Mouse (Mus musculus): ENCODE measurements around the gene Capn2.

Gene Capn2

GRCm38 (mm10) chr1:182502491-182503050, 14.8 kb downstream of the Capn2 start:
- CTCF ChIA-PET, result no interaction called here

DNA sequence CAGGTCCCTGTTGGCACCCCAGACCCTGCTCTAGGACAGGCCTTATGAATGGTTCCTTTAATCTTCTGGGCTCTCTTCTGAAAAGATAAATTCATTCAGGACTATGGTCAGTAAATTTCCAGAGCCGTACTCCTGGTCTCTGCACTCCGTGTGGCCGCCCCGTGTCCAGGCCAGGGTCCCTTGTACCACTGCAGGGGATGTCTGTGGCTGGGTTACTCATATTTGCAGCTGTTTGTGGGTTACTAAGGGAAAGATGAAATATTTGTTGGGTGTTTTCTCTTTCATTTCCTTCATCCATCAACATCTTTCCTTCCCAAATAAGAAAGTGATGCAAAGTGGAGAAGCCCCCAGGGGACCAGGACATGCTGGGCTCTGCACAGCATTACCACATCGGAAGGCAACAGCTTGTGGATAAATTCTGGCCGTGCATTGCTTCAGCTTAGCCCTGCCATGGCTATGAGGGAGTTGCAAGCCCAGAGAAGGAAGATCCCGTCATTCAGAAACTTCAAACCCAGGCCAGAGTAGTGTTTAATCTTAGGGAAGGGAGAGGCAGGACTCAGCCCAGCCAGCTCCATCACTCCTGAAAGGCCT, 15.5 kb downstream of the Capn2 start:
- CTCF ChIA-PET, result no interaction called here

DNA sequence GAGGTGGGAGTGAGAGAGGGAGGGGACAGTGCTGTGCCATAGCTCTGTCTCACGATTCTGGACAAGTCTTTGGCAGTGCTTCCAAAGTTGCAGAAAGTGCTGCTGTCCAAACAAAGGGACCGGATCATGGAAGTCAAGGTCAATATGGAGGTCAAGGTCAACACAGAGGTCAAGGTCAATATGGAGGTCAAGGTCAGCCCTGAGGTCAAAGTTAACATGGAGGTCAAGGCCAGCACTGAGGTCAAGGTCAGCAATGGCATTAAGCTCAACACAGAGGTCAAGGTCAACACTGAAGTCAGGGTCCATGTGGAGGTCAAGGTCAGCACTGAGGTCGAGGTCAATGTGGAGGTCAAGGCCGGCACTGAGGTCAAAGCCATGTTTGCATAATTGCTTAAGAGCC, 16.6 kb downstream of the Capn2 start:
- CTCF ChIA-PET, result no interaction called here

DNA sequence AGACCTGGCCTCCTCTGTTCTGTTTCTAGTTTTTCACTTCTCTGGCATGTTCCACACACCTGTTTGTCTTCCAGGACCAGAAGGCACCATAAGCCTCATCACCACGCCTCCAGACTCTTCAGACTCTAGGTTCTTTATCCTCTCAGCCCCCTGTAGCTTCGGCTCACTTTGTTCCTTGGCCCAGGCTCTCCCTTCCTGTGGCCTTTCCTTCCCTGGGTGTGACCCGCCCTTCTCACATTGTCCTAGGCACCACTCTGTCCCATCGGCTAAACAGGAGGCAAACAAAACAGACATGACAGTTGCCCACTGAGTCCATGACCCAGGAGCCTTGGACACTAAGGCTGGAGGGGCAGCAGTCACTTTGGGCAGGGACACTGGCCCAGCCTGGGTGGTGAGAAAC, 17.2 kb downstream of the Capn2 start:
- CTCF ChIA-PET, result no interaction called here

- CTCF ChIA-PET, result no interaction called here
Observed at GRCm38 (mm10) chr1:182499443-182500089, 17.8 kb downstream of the Capn2 start.

- CTCF ChIA-PET, result no interaction called here
Observed at GRCm38 (mm10) chr1:182497736-182498135, 19.7 kb downstream of the Capn2 start.

GRCm38 (mm10) chr1:182496685-182497084, 20.7 kb downstream of the Capn2 start:
- CTCF ChIA-PET, result no interaction called here

GRCm38 (mm10) chr1:182494285-182495145, 22.9 kb downstream of the Capn2 start:
- CTCF ChIA-PET, result no interaction called here

- CTCF ChIA-PET, result interaction anchor here (0.7 to 1.4 kb wide), 2 partner anchors 28 to 246 kb away, joined by 3 read pairs; no protein-coding TSS in a partner anchor
Observed at GRCm38 (mm10) chr1:182491839-182492238, 25.6 kb downstream of the Capn2 start.

- CTCF ChIA-PET, result interaction anchor here (0.9 to 1.5 kb wide), 4 partner anchors 30 to 114 kb away, joined by 3 to 5 read pairs (median 4); no protein-coding TSS in a partner anchor
Observed at GRCm38 (mm10) chr1:182490568-182490967, 26.8 kb downstream of the Capn2 start.

GRCm38 (mm10) chr1:182489803-182490452, 27.5 kb downstream of the Capn2 start:
- CTCF ChIA-PET, result interaction anchor here (0.9 to 1.6 kb wide), 4 partner anchors 38 to 113 kb away, joined by 3 to 5 read pairs (median 4); no protein-coding TSS in a partner anchor

- CTCF ChIA-PET, result interaction anchor here (1.6 kb wide), 1 partner anchor 39 kb away, joined by 5 read pairs; no protein-coding TSS in a partner anchor
Observed at GRCm38 (mm10) chr1:182488503-182488902, 28.9 kb downstream of the Capn2 start.

- CTCF ChIA-PET, result no interaction called here
Observed at GRCm38 (mm10) chr1:182483910-182484274, 33.5 kb downstream of the Capn2 start.

GRCm38 (mm10) chr1:182482991-182483909, 34.2 kb downstream of the Capn2 start:
- CTCF ChIA-PET, result no interaction called here

DNA sequence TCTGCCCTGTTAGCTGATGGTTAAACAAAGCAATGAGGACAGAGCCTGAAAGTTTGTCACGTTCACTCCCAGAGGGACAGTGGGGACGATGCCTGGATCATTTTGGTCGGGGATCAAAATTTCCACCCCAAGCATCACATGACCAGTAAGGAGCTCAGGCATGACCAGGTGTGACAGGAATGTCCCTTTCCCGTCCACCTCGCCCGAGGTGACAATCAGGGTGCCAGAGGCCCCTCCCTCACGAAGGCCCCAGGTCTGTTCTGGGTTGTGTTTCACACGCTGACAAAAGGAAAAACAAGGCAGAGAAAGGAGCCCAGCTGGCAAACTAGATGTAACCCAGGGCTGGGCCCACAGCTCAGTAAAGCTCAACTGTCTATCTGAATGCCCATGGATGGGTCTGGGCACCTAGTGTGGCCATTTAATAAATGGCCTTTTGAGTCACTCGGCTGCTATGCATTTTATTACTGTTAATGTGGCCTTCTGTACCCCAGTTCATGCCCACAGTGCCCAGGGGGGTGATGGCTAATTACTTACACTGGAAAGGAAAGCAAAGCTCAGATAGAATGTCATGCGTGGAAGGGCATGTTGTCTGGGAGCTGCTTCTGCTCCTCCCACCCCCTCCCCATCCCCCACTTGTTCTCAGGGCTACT, 35.6 kb downstream of the Capn2 start:
- CTCF ChIA-PET, result no interaction called here

- CTCF ChIA-PET, result no interaction called here
Observed at GRCm38 (mm10) chr1:182481138-182481537, 36.3 kb downstream of the Capn2 start.

DNA sequence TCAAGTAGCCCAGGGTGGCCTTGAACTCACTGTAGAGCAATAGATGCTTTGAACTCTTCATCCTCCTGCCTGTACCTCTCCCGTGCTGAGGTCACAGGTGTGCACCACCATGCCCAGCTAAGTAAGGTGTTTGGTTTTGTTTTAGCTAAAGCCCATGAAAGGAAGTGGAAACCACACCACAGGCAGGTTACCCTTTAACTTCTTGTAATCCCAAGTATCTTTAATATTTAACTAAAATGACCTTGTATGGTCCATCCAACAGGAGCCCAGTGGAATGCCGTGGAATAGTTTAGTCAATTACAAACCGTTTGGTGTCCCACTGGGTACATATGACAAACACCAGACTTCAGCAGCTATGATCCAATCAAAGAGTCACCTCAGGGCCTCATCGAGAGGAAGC, 38.5 kb downstream of the Capn2 start:
- CTCF ChIA-PET, result interaction anchor here (0.5 kb wide), 1 partner anchor 9 kb away, joined by 3 read pairs; no protein-coding TSS in a partner anchor

DNA sequence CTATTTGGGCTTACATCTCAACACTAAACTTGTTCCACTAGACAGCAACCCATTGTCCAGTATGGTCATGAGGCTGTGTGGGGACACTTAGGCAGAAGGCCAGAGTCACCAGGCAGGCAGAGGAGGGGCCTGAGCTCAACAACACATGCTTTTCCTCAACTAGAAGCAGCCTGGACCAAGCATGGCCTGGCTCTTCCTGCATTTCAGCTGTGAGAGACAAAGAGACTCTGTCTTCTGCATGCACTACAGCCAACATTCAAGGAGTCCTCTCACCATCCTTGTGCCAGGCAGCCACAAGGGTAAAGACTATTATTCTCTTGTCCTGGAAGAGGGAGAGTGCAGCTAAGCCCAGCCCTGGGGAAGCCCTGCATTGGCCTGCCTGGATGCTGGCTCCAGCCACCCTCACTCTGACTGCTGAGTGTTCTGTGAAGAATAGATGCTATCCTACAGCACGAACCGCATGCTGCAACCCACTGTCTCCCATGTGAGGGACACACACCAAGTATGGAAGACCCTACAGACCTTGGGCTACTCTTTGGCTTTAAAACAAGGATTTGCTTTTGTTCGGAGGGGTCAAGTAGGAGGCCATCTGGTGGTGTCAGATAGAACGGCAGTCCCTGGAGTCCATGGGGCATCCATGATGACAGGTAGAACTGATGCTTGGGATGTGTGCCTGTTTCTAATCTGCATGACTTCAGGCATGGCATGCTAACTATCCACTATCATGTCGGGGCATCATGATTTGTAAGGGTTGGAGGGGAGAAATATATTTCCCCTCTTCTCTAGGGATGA, 42.2 kb downstream of the Capn2 start:
- CTCF ChIA-PET, result no interaction called here

- CTCF ChIA-PET, result no interaction called here
Observed at GRCm38 (mm10) chr1:182465978-182466377, 51.4 kb downstream of the Capn2 start.
